Mouse (Mus musculus) left cerebral cortex, adult 18-20 months (tissue): ENCODE measurements around the gene Rfx4. TPM values are rescaled to one million over a fixed set of nuclear protein-coding genes. Genes with fewer than 3 reads are reported as not detected.

Experiments used
- DNase-seq, 2 experiments: peaks; one replicate each; pipeline ENCODE4 v3.0.0; 2021 to 2022; ENCODE audit warnings: low spot score in 2 of 2, mixed read lengths in 1 of 2
- total RNA-seq, 2 experiments: library from RNA; stranded (reverse); gene quantifications; 2 replicates each; pipeline ENCODE4 v1.2.3; 2021

The Rfx4 gene
- total RNA-seq, 2 experiments from 2014 or later: 10.1 to 12.5 TPM

- no peak for DNase-seq
These were observed 103.1 kb downstream of the Rfx4 start for GRCm38 (mm10) chr10:84858806-84859496.

- no peak for DNase-seq
These were observed 103.9 kb downstream of the Rfx4 start for GRCm38 (mm10) chr10:84859556-84860380.

GRCm38 (mm10) chr10:84863488-84863887 lies 107.6 kb downstream of the Rfx4 start:
- DNase-seq: no peak

GRCm38 (mm10) chr10:84867577-84867976 lies 111.7 kb downstream of the Rfx4 start:
- DNase-seq: no peak

- no peak for DNase-seq
These were observed 115.4 kb downstream of the Rfx4 start for GRCm38 (mm10) chr10:84871285-84871684.

- DNase-seq: no peak
These were observed 116.1 kb downstream of the Rfx4 start for GRCm38 (mm10) chr10:84871921-84872320.

GRCm38 (mm10) chr10:84879823-84880571 lies 124.1 kb downstream of the Rfx4 start:
- no peak for DNase-seq

GRCm38 (mm10) chr10:84882528-84882927 lies 126.7 kb downstream of the Rfx4 start:
- no peak for DNase-seq

- DNase-seq: no peak
These were observed 129.6 kb downstream of the Rfx4 start for GRCm38 (mm10) chr10:84885341-84885884.

GRCm38 (mm10) chr10:84886221-84886627 lies 130.4 kb downstream of the Rfx4 start:
- no peak for DNase-seq

GRCm38 (mm10) chr10:84886785-84887184 lies 130.9 kb downstream of the Rfx4 start:
- DNase-seq: no peak

GRCm38 (mm10) chr10:84889096-84889846 lies 133.4 kb downstream of the Rfx4 start:
- DNase-seq: no peak

GRCm38 (mm10) chr10:84895810-84896358 lies 140.0 kb downstream of the Rfx4 start:
- peak in 1 of 2 experiments; percentile 44 for DNase-seq

GRCm38 (mm10) chr10:84896941-84897930 lies 141.4 kb downstream of the Rfx4 start:
- DNase-seq: peak in 1 of 2 experiments; percentile 36

GRCm38 (mm10) chr10:84898144-84898979 lies 142.5 kb downstream of the Rfx4 start:
- no peak for DNase-seq

GRCm38 (mm10) chr10:84901676-84902075 lies 145.8 kb downstream of the Rfx4 start:
- no peak for DNase-seq

GRCm38 (mm10) chr10:84902213-84902612 lies 146.4 kb downstream of the Rfx4 start:
- no peak for DNase-seq

GRCm38 (mm10) chr10:84903307-84903706 lies 147.4 kb downstream of the Rfx4 start:
- DNase-seq: peak; percentile 25 to 36
